Mouse (Mus musculus) granulocyte monocyte progenitor cell, adult 5-6 weeks (primary cell): Measurements from ENCODE around the gene Tbkbp1. TPM values are rescaled to one million over a fixed set of nuclear protein-coding genes. Genes with fewer than 3 reads are reported as not detected.
"Not testable (repeated sequence)": the region's sequence is repeated elsewhere in the genome, so short reads cannot be mapped to it uniquely, and the experiment has no call there.

Experiments
- ATAC-seq: replicated peaks from 2 replicates; pipeline ENCODE4 v1.8.0; 2016; ENCODE audit warnings: mild to moderate bottlenecking, moderate TSS enrichment, inconsistent platforms; ENCODE audit not compliant: poor library complexity, severe bottlenecking
- total RNA-seq, 2 experiments: library from RNA; stranded (forward) in 1 of 2; stranded (reverse) in 1 of 2; fragments of 200-712, 200-1000 nt in 1 of 2; fragments of >200 nt in 1 of 2; fragmentation: Nextera tagmentation in 1 of 2; gene quantifications; 2 replicates each; pipeline ENCODE4 v1.2.3; 2014 to 2017

Tbkbp1 gene
- total RNA-seq (2014; fragmentation: Nextera tagmentation), result 8.0 and 8.5 TPM in 2 replicates
- total RNA-seq (2017), result 1.1 and 6.6 TPM in 2 replicates

DNA sequence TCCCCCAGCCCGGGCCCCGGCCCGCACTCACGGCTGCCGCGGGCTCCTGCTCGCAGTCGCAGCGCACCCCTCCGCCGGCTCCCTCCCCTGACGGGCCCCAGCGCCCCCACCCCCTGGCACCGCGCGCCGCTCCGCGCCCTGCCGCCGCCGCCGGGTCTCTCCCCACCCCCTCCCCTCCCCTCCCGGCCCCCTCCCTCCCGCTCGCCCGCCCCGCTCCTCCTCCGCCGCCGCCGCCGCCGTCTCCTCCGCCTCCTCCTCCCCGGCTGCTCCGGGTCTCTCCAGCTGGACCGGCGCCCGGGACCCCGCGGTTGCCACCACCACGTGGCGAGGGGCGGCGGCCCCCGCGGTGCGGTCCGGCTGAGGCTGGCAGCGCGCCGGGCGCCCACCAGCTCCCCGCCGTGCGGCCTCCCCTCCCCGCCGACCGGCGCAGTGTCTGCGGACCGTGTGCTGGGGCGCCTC, at the start of gene Tbkbp1:
Tbkbp1 (minus strand) TSS at position 153 of the 459 bp plus-strand sequence.
- no peak for ATAC-seq

DNA sequence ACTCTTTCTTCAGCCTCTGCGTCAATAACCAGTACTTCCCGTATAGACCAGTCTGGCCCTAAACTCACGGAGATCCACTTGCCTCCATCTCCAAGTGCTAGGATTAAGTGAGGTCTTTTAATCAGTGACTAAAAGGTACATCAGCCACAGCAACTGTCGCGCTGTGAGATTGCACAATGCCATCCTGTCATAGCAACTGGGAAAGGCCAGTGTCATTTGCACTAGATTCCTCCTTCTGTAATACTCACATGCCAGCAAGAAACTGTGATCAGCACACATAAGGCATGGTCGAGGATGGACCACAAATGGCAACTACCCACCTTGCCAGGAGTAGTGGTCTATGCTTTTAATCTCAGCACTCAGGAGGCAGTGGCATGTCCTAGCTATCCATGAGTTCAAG, 48.2 kb upstream of the Tbkbp1 start:
- peak; percentile 61 for ATAC-seq

DNA sequence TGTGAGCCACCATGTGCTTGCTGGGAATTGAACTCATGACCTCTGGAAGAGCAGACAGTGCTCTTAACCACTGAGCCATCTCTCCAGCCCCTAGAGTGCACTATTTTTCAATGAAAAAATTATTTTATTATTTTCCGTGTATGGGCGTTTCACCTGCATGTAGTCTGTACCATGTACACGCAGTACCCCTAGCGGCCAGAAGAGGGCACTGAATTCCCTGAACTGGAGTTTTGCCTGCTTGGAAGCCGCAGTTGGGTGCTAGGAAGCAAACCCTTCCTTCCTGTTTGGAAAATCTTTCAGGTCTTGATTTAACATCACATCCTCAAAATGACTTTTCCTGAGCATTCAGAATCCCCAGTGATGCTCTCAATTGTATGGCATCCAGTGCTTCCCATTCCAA, 47.3 kb upstream of the Tbkbp1 start:
- peak; percentile 58 for ATAC-seq

DNA sequence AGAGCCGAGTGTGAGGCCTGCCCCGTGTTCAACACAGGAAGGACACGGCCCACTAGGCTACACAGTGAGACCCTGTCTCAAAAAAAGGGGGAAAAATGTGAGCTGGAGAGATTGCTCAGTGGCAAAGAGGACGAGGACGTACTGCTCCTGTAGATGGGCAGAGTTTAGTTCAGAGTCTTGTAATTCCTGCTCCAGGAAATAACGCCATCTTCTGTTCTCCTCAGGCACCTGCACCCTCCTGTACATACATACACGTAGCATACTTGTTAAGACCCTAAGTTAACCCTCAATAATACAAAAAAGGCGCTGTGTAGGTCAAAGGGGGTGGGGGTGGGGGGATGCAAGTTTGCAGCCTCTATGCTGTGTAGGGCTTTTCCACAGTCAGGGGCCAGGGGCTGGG, 45.7 kb upstream of the Tbkbp1 start:
- no peak for ATAC-seq

DNA sequence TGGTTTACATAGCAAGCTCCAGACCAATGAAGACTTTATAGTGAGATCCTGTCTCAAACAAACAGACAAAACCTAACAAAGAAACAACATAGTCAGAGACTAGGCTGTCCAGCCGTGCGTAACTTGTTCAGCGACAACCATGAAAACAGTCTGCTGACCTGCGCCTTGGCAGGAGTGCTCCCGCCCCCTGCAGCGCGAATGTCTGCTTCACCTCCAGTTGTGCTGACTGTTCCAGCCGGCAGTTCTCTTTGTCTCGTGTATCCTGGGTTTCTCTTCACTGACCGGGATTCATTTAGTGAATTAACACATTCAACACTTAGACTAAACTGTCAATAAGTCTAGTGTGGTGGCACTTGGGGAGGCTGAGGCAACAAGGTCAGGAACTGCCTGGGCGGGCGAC, 45.2 kb upstream of the Tbkbp1 start:
- no peak for ATAC-seq

DNA sequence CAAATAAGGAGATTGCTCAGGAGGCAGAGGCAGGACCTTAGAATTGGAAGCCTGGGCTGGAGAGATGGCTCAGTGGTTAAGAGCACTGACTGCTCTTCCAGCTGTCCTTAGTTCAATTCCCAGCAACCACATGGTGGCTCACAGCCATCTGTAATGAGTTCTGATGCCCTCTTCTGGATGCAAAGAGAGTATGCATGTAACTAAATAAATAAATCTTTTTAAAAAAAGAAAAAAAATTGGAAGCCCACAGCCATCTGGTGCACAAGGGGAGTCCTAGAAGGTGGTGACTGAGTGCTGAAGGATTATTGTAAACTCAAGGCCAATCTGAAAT, 41.3 kb upstream of the Tbkbp1 start:
- ATAC-seq, result no peak

DNA sequence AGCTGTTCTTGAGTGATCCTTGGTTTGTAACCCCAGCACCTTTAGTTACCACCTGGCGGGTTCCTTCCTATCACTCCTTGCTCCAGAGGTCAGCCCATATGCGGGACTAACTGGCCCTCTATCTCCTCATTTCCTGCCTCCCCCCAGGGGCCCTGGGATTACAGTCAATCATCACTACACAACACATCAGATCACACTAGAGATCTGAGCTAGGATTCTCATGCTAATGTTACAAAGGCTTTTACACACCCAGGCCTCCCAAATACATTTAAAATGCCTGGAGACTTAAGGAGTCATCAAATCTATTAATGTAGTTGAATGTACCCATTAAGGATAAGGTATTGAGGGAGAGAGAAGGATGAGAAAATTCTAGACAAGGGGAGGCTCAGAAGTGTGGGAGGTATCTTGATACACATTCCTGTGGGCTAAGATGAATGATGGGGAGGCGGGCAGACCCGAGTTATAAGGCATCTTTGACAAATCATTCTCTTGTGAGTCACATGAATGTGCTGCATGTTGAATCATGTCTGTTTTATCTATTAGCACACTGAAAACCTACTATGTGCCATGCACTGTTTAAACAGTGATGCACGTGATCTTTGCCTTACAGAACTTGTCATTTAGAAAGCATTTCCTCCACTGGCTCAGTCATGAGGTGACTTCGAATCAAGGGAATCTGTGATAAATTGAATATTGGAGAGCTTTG, 40.8 kb upstream of the Tbkbp1 start:
- no peak for ATAC-seq

DNA sequence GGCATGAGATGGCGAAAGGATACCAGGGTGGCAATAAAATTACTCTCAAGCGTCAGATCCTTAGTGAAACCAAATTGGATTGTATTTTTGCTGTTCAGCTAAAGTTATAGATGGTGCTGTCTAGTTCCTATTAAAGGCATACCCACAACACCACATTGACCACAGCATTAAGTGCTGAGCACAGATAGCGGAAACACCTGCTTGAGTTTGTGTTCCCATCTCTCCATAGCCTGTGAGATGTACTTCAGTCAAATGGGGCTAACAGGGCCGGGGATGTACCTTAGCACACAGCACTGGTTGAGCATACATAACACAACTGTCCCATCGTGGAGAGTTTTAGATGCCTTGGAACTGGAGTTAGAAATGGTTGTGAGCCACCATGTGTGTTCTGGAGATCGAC, 39.7 kb upstream of the Tbkbp1 start:
- ATAC-seq, result peak; percentile 27

DNA sequence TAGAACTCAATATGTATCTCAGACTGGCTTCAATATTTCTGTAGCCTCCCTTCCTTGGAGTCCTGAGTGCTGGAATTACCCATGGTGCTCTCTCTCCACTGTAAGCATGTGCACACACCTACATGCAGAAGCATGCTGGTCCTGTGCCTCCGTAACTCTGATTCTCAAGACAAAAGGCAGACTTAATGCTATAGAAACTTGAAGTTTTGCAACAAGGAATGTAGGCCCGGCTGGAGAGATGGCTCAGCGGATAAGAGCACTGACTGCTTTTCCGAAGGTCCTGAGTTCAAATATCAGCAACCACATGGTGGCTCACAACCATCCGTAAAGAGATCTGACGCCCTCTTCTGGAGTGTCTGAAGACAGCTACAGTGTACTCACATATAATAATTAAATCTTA, 38.4 kb upstream of the Tbkbp1 start:
- ATAC-seq, result not testable (repeated sequence)

DNA sequence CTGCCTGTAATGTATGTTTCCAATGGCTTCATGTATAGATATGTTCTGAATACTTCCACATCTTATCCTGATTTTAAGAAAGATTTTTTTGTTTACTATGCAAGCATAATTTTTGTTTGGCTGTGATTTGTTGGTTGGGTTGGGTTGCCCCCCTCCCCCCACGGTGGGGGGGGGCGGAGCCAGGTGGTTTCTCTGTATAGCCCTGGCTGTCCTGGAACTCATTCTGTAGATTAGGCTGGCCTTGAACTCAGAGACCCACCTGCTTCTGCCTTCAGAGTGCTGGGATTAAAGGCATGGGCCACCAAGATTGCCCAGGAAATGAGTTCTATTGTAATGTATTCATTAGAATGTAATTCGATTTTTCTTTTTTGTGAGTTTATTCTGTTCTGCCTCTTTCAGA, 37.9 kb upstream of the Tbkbp1 start:
- ATAC-seq, result no peak

DNA sequence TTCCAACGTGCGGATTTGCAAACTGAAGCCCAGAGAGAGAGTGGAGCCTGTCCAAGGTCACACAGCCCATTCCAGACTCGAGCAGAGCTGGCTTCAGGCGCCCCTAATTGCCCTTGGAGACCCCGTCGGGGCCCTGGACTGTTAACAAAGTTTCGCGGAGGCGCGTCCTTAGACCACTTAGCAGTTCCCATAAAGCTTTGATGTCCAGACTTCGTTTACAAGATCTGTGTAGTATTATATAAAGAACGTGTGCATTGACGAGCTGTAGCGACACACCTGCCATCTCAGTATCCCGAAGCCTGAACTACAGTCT, 37.3 kb upstream of the Tbkbp1 start:
- ATAC-seq, result no peak

DNA sequence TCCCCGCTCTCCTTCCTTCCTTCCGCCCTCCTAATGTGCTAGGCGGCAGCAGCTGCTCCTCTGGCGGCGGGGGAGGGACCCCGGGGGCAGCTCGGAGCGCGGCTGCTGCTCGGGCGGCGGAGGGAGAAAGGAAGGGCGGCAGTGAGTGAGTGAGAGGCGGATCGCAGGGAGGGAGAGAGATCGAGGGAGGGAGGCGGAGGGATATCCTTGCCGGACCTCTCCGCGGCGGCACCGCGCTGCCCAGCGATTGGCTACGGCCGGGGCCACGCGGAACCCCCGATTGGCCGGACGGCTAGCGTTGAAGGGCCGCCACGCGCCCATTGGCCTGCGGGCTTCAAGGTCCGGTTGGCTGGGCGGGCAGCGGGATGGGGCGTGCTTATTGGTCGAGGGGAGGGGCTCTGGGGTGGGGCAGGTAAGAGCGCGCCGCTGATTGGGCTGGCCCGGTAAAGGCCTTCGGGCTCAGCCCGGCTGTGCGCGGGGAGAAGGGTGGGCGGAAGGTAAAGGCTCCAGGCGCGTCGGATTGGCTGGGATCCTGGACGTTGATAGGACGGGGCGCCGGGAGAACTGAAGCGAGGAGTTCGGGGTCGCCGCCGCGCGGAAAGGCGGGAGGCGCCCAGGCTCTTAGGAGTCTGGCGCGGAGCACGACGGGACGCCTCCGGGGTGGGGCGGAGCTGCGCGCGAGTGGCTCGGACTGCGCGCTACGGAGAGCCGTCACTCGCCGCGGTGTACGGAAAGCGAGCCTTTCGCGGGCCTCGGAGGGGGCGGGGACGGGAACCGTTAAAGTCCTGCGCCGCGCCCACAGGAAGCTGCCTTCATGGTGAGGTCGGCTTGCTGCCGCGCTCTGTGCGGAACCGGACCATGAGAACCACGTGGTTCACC, 36.7 kb upstream of the Tbkbp1 start, which contains the start of gene Kpnb1:
Kpnb1 (minus strand) TSS at position 118 of the 879 bp plus-strand sequence.
- peak; percentile 69 for ATAC-seq

DNA sequence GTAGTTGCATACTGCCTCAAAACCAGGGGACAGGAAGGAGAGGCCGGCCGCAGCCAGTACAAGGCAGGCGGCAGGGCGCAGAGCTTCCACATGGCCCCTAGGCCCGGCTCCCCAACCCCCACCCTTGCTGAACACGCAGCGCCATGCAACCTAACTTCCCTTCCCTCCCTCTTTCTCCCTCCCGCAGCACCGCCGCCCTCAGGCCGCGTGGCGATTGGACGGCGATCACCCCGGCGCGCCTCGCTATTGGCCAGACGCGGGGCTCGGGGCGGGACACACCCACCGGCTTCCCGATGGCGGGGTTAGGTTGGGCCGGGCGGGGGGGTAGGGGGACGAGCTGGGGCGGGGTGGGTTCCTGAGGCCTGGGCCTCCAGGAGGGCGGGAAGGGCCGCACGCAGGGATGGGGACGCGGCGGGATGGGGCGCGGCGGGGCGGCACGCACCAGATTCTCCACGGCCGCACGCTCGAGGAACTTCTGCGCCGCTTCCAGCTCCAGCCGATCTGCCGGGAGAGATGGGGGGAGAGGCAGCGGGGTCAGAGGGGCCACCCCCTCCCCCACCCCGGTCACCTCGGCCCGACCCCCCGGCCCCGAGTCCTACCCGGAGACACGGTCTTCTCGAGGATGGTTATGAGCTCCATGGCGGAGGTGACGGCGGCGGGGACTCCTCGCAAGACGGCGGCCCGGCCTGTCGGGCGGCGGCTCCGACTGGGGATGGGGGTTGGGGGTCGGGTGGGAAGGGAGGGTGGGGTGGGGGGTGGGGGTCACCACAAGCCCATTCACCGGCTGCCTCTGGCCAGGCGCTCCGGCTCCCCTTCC, 35.9 kb upstream of the Tbkbp1 start:
- peak; percentile 64 for ATAC-seq

DNA sequence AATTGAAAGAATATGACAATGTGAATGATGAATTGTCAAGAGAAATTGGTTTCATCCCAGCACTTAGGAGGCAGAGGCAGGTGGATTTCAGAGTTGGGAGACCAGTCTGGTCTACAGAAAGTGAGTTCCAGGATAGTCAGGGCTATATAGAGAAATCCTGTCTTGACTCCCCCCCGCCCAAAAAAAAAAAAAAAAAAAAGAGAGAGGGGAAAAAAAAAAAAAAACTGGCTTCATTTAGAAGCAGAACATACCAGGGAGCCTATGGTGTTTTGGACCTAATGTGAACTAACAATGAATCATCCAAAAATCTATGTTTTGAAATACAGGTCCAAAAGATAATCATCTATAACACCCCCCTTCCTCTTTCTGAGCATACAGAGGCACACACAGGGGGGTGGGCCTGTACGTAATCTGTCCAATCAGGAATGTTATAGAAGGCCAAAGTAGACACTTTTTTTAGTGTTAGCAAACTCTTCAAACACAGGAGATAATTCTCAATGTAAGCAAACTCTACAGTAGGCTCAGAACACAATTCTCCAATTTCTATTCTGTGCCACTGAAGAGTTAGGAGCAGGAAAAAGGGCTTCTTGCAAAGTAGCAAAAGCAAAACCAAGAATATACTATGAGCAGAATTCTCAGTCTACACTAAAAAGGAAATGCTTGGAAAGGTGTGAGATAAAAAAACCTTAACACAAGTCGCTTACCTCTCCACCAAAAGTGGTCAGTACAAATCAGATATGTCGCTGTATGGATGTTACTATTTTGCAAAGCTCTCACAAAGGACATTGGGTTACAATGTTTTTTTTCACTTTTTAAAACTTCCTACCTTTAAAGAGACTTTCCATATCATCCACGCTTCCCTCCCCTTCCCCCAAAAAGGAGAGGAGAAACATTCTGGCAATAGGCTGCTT, 34.7 kb upstream of the Tbkbp1 start:
- ATAC-seq, result no peak

DNA sequence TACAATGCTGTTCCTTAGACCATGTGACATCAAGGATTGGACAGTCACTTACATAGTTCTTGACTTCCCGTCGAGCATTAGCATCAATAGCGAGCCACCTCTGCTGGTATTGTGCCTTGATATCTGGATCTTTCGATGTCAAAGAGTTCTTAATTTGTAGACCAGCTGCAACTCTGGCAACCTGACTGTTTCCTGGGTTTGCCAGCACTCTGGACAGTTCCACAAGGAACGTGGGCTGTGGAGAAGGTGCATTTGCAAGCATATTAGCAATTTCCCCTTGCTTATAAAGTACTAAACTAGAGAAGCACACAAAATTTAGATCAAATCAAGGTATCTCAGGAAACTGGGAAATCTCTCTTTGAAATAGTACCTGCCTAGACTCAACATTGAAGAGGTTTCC, 33.6 kb upstream of the Tbkbp1 start:
- no peak for ATAC-seq

DNA sequence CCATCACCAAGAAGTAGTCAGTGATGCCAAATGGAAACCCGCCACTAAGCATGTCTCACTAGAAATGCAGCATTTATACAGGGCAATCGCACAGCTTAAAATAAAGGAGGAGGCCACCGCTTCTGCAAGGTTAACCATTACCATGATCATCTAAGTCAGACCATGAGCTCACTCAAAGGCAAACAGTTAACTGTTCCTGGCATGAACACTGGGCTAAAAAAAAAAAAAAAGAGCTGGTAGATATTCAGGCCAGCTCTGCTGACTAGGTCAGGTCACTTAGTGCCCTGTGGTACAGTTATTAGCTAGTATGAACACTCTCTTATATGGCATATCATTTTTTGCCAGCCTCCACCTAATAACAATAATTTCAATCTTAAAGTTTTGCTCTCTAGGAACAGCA, 31.2 kb upstream of the Tbkbp1 start:
- ATAC-seq, result no peak

DNA sequence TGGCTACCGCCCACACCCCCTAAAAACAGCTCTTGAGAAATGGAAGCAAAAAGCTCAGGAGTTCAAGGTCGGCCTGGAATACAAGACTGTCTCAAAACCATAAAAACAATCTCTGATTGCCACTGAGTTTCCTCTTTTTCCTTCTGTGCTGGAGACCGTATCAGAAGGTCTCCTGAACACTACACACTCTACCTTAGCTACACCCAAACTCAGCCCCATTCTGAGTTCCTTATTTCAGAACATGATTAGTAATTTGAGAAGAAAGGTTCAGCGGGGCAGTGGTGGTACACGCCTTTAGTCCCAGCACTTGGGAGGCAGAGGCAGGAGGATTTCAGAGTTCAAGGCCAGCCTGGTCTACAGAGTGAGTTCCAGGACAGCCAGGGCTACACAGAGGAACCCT, 29.8 kb upstream of the Tbkbp1 start:
- ATAC-seq, result no peak

DNA sequence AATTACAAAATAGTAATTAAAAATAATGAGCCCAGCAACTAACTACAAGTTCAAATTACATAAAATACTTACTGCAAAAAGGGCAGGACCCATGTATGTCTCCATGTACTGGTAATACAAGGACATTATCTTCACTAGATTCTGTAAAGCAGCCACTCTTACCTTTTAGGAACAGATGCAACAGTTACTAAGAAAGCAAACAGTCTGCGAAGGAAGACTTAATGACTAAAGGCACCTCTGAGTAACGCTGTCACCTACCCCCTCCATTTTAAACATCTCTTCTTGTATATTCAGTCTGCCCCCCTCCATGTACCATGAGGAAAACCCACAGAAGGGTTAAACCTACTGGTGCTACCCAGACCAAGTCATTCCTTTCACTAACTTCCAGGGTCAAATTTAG, 26.9 kb upstream of the Tbkbp1 start:
- ATAC-seq, result no peak

DNA sequence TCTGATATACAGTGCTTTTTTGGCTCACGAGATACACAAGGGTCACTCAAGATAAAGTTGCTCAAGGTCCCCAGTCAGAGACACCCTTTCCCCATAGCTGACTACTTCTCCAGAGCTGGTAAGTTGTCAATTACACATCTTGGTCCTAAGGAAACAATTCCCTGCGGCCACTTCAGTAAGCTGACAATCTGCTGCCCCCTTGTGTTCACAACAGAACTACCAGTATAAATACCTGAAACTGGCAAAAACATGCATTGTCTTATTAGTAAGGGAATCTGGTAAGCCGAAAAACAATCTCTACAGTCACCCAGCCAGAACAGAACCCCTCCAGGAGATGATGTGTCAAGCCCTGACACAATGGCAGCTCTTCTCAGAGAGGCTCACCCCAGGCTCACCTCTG, 25.6 kb upstream of the Tbkbp1 start:
- ATAC-seq, result peak; percentile 30; the same call in 1 of the 2 replicates

DNA sequence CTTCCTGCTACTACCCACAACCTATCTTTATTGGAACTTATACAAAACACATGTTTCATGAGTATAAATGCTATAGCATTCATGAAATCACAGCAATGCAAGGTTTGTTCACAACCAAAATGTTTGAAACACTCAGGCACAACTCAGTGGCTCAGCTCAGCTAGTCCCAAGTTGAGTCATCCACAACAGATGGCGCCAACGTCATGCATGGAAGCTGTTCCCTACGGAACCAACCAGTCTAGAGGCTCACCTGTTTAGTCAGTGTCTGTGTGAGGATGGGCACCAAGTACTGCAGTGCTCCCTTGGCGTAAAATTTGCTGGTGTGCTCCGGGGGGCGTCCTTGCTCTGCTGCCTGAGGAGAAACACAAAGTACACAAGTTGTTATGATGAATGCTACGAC, 24.2 kb upstream of the Tbkbp1 start:
- ATAC-seq, result no peak
